Mouse (Mus musculus) heart, postnatal 0 days (tissue): ENCODE data around the gene Saysd1.

Experiments used
- CTCF ChIP-seq: IDR thresholded peaks from 2 replicates; pipeline ENCODE4 v1.5.1; 2016; ENCODE audit warnings: antibody characterized with exemption, control low read depth, low read depth
- EP300 ChIP-seq: IDR thresholded peaks from 2 replicates; pipeline ENCODE4 v1.6.1; 2016; ENCODE audit warnings: antibody characterized with exemption, low read depth

DNA sequence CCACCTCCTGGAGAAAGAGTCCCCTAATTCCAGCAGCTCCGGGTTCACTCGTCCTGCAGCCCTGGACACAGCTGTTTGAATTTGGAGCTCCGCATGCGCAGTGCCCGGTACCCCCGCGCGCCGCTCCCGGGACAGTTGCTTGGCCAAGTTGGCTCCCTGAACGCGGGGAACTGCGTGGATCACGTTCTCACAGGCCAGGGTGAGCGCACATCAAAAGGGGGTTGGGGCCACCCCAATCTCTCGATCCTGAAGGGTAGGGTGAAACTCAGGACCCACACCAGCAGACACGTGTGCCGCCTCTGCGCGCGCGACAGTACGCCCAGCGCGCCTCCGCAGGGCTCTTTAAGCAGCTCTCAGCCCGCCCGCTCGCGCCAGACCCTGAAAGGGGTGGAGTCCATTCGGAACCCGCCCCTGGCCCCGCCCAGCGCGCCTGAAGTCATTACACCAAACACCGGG lies 43.2 kb upstream of the Saysd1 start, which contains the start of gene Kcnk5:
- TF ChIP-seq CTCF (no peak), EP300 (no peak)
